Mouse (Mus musculus): ENCODE measurements around the gene Baz1b.
"Not testable (repeated sequence)": the region's sequence is repeated elsewhere in the genome, so short reads cannot be mapped to it uniquely, and the experiment has no call there.

Baz1b gene

GRCm38 (mm10) chr5:135179616-135180015 is 7.4 kb upstream of the Baz1b start:
- DNase-seq (ENCODE audit: low spot score): no peak

GRCm38 (mm10) chr5:135180796-135181195 is 6.3 kb upstream of the Baz1b start:
- no peak for DNase-seq (ENCODE audit: low spot score)

GRCm38 (mm10) chr5:135181776-135182175 is 5.3 kb upstream of the Baz1b start:
- no peak for DNase-seq (ENCODE audit: low spot score)

GRCm38 (mm10) chr5:135183131-135183861 is 3.8 kb upstream of the Baz1b start:
- no peak for DNase-seq (ENCODE audit: low spot score)

GRCm38 (mm10) chr5:135185016-135185415 is 2.0 kb upstream of the Baz1b start:
- DNase-seq (ENCODE audit: low spot score): no peak

- DNase-seq (ENCODE audit: low spot score): no peak
Observed at GRCm38 (mm10) chr5:135185596-135185995, 1.5 kb upstream of the Baz1b start.

GRCm38 (mm10) chr5:135186231-135186620 is 838 bp upstream of the Baz1b start:
- DNase-seq (ENCODE audit: low spot score): no peak

- DNase-seq (ENCODE audit: low spot score): peak; percentile 32
Observed at GRCm38 (mm10) chr5:135187349-135188213, 517 bp downstream of the Baz1b start.

GRCm38 (mm10) chr5:135188214-135188554 is 1.1 kb downstream of the Baz1b start:
- DNase-seq (ENCODE audit: low spot score): no peak

- no peak for DNase-seq (ENCODE audit: low spot score)
Observed at GRCm38 (mm10) chr5:135189281-135190022, 2.4 kb downstream of the Baz1b start.

- DNase-seq (ENCODE audit: low spot score): peak; percentile 69
Observed at GRCm38 (mm10) chr5:135191620-135192019, 4.6 kb downstream of the Baz1b start.

- no peak for DNase-seq (ENCODE audit: low spot score)
Observed at GRCm38 (mm10) chr5:135192431-135192830, 5.4 kb downstream of the Baz1b start.

GRCm38 (mm10) chr5:135196367-135196766 is 9.3 kb downstream of the Baz1b start:
- DNase-seq (ENCODE audit: low spot score): no peak

GRCm38 (mm10) chr5:135202763-135203162 is 15.7 kb downstream of the Baz1b start:
- DNase-seq (ENCODE audit: low spot score): no peak

- no peak for DNase-seq (ENCODE audit: low spot score)
Observed at GRCm38 (mm10) chr5:135208197-135208596, 21.1 kb downstream of the Baz1b start.

GRCm38 (mm10) chr5:135216871-135217270 is 29.8 kb downstream of the Baz1b start:
- no peak for DNase-seq (ENCODE audit: low spot score)

GRCm38 (mm10) chr5:135220941-135221340 is 33.9 kb downstream of the Baz1b start:
- no peak for DNase-seq (ENCODE audit: low spot score)

GRCm38 (mm10) chr5:135222066-135222465 is 35.0 kb downstream of the Baz1b start:
- no peak for DNase-seq (ENCODE audit: low spot score)

GRCm38 (mm10) chr5:135224169-135224568 is 37.1 kb downstream of the Baz1b start:
- DNase-seq (ENCODE audit: low spot score): no peak

GRCm38 (mm10) chr5:135225879-135226278 is 38.8 kb downstream of the Baz1b start:
- DNase-seq (ENCODE audit: low spot score): not testable (repeated sequence)

GRCm38 (mm10) chr5:135230186-135230585 is 43.1 kb downstream of the Baz1b start:
- DNase-seq (ENCODE audit: low spot score): no peak

- no peak for DNase-seq (ENCODE audit: low spot score)
Observed at GRCm38 (mm10) chr5:135233166-135233920, 46.3 kb downstream of the Baz1b start.
